Mouse (Mus musculus): ENCODE measurements around the gene Rps6ka5.

GRCm38 (mm10) chr12:100695252-100695651 lies 31.5 kb downstream of the Rps6ka5 start:
- no peak for TF ChIP-seq E2F4 (IDR thresholded peaks at IDR 0.05; ENCODE audit: insufficient read depth)
- no peak for TF ChIP-seq POLR2AphosphoS2 (IDR thresholded peaks at IDR 0.05; ENCODE audit: insufficient read length, low read depth)
- TF ChIP-seq POLR2A (IDR thresholded peaks at IDR 0.05; ENCODE audit: insufficient read length, low read depth): no peak
- no peak for TF ChIP-seq USF1 (IDR thresholded peaks at IDR 0.05; ENCODE audit: low read depth)
